Mouse (Mus musculus): Measurements from ENCODE around the gene Tex11. TPM values are rescaled to one million over a fixed set of nuclear protein-coding genes. Genes with fewer than 3 reads are reported as not detected.

The Tex11 gene
- 0.12 and 0.17 TPM in 2 replicates for polyA plus RNA-seq (2015; fragmentation: Nextera tagmentation; extraction: Ambion mirVana)

GRCm38 (mm10) chrX:101059541-101059940, at the start of gene Tex11:
TSS of gene Tex11 (minus strand) at chrX:101059667.

GRCm38 (mm10) chrX:101085920-101086319, 26.5 kb upstream of the Tex11 start, which contains the start of gene Slc7a3:
TSS of gene Slc7a3 (minus strand) at chrX:101086020.

Other genes with a start within 250 kb of the Tex11 start
- 0.97 and 5.7 TPM in 2 replicates for gene Slc7a3, start 26.4 kb upstream of the Tex11 start, polyA plus RNA-seq (2015; fragmentation: Nextera tagmentation; extraction: Ambion mirVana)
- gene Snx12, start 162.9 kb upstream of the Tex11 start, polyA plus RNA-seq (2015; fragmentation: Nextera tagmentation; extraction: Ambion mirVana) = 40.0 and 47.0 TPM in 2 replicates
- 0.84 and 1.4 TPM in 2 replicates for gene Foxo4, start 194.9 kb upstream of the Tex11 start, polyA plus RNA-seq (2015; fragmentation: Nextera tagmentation; extraction: Ambion mirVana)
- gene Gm614, start 204.3 kb upstream of the Tex11 start, polyA plus RNA-seq (2015; fragmentation: Nextera tagmentation; extraction: Ambion mirVana) = not detected in 2 replicates
- 6.8 and 10.3 TPM in 2 replicates for gene Il2rg, start 208.6 kb upstream of the Tex11 start, polyA plus RNA-seq (2015; fragmentation: Nextera tagmentation; extraction: Ambion mirVana)
- not detected in 2 replicates for gene Gm20489, start 209.4 kb upstream of the Tex11 start, polyA plus RNA-seq (2015; fragmentation: Nextera tagmentation; extraction: Ambion mirVana)
- 13.2 and 18.3 TPM in 2 replicates for gene Med12, start 214.4 kb upstream of the Tex11 start, polyA plus RNA-seq (2015; fragmentation: Nextera tagmentation; extraction: Ambion mirVana)
- 6.4 and 9.3 TPM in 2 replicates for gene Nlgn3, start 239.5 kb upstream of the Tex11 start, polyA plus RNA-seq (2015; fragmentation: Nextera tagmentation; extraction: Ambion mirVana)

Measured in adrenal gland, postnatal 0 days (tissue).